Mouse (Mus musculus) heart, adult 2 months (tissue): ENCODE measurements around the gene Ebna1bp2.

ENCODE experiments used
- CTCF ChIP-seq: fragments of 200-600 bp; IDR thresholded peaks from 2 replicates; pipeline ENCODE4 v1.8.1; 2022; ENCODE audit warnings: antibody characterized with exemption, mild to moderate bottlenecking, moderate library complexity
- EP300 ChIP-seq: fragments of 200-500 bp; IDR thresholded peaks from 2 replicates; pipeline ENCODE4 v1.6.1; 2011; ENCODE audit warnings: low read depth, low read length, control low read depth; ENCODE audit not compliant: insufficient read depth
- POLR2A ChIP-seq: fragments of 200-500 bp; IDR thresholded peaks from 2 replicates; pipeline ENCODE4 v1.6.1; 2011; ENCODE audit warnings: mild to moderate bottlenecking, low read depth, low read length, control low read depth; ENCODE audit not compliant: insufficient read depth

- TF ChIP-seq CTCF (peak; percentile 60), EP300 (no peak), POLR2A (no peak)
Observed at GRCm38 (mm10) chr4:118579313-118579712, 41.3 kb upstream of the Ebna1bp2 start.
